Mouse (Mus musculus): Measurements from ENCODE around the gene Mrpl34. TPM values are rescaled to one million over a fixed set of nuclear protein-coding genes. Genes with fewer than 3 reads are reported as not detected.
A peak's percentile ranks its signal among the peaks of the same experiment; 100 is the strongest.
"Not testable (repeated sequence)": the region's sequence is repeated elsewhere in the genome, so short reads cannot be mapped to it uniquely, and the experiment has no call there.

Gene Mrpl34
- total RNA-seq (2015) (31.6 and 40.1 TPM in 2 replicates), total RNA-seq (2017) (33.5 and 36.1 TPM in 2 replicates)

DNA sequence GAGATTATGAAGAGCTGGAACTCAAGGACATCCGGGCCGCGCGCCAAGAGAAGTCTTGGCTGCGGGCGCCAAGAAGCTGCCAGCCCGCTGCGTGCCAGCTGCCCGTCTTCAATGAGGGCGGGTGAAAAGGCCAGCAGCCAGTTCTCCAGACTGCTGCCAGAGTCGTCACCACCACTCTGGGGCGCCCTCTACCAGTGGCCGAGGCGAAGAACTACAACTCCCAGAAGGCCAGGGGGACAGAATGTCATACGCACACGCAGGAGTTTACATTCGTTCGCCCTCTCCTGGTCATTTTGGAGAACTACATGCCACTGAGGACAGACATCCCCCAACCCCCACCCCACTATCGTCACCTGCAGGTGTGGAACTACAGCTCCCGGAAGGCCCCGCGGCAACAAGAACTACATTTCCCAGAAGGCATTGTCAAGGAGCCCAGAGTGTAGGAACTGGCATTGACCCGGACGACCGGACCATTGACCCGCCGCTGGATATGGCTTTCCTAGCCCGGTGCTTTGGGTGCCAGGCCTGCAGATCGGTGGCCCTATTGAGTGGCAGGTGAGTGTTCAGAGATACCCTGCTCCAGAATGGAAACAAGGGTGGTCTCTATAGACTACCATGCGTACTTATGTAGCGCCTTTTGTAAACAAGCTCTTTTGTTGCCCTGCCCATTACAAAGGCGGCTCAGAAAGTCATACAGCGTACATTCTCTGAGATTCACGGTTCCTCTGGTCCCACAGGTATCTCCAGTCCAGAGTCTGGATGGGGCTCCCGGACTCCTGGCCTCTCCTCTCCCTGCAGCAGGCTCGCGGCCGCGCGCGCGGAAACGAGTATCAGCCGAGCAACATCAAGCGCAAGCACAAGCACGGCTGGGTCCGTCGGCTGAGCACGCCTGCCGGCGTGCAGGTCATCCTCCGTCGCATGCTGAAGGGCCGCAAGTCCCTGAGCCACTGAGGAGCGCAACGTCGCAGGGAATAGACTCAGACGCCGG, at the start of gene Mrpl34:
Gene Mrpl34 (plus strand): TSS at position 447 of the 988 bp plus-strand sequence.
- peak; percentile 75 for ATAC-seq (ENCODE audit: poor library complexity, severe bottlenecking)

DNA sequence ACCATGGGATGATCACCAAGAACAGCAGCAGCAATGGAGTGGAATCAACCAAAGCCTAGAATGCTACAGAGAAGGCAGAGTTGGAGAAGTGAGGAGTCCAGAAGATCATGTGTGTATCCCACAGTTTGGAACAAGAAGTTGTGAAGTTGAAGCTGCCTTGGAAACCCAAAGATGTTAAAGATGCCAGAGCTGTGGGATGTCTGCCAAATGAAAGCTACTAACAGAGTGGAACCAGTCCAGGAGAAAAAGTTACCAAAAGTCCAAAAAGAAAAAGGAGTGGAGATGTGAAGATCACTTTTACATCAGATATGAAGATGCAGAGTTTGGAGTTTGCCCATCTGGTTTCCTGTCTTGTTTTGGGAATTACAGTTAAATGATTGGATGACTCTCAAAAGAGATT, 42.6 kb upstream of the Mrpl34 start:
- no peak for ATAC-seq (ENCODE audit: poor library complexity, severe bottlenecking)

DNA sequence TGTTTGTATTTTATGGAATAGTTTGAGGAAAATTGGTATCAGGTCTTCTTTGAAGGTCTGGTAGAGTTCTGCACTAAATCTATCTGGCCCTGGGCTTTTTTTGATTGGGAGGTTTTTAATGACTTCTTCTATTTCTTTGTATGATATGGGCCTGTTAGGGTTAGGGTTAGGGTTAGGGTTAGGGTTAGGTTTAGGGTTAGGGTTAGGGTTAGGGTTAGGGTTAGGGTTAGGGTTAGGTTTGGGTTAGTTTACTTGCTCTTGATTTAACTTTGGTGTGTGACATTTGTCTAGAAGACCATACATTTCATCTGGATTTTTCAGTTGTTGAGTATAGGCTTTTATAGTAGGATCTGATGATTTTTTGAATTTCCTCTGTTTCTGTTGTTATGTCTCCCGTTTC, 31.8 kb upstream of the Mrpl34 start:
- ATAC-seq (ENCODE audit: poor library complexity, severe bottlenecking) = not testable (repeated sequence)

DNA sequence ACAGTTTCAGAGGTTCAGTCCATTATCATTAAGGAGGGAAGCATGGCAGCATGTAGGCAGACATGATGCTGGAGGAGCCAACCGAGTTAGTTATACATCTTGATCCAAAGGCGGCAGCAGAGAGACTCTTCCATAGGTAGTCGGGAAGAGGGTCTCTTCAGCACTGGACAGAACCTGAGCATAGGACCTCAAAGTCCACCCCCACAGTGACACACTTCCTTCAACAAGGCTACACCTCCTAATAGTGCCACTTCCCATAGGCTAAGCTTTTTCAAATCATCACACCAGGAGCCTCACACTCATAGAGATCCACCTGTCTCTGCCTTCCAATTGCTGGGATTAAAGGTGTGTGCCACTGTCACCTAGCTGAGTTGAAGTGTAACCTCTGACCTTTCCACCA, 27.7 kb upstream of the Mrpl34 start:
- ATAC-seq (ENCODE audit: poor library complexity, severe bottlenecking) = no peak

DNA sequence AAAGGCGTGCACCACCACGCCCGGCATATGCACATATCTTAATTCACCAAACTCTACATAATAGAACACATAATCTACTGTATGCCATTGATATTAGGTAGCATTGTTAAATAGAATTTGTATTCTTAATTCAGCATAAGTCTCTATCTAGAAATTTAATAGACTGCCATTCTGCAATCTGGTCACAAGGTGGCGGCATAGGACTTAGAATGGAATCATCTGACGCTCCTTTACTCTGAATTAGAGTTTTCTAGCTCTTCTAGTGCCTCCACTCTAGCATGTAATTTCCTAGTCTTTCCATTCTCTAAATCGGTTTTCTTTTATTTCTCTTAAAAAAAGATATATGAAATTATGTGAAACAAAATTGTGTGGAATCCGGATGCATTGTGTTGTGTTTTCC, 23.4 kb upstream of the Mrpl34 start:
- peak; percentile 86 for ATAC-seq (ENCODE audit: poor library complexity, severe bottlenecking)

DNA sequence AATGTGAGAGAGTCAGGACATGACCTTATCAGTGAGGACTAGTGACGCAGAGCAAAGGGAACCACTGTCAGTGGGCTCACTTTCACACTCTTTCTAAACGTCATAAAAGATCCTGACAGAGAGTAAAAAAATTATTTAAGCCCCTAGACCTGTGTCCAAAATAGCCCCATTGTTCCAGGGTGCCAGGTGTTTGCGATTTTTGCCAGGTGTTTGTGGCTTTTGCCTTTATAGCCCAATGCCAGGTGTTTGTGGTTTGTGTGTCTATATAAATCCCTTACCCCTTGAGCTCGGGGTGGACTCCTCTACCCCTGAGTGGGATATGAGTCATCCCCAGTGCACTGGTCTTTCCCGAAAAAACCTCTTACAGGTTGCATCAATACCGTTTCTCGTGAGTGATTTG, 19.7 kb upstream of the Mrpl34 start:
- ATAC-seq (ENCODE audit: poor library complexity, severe bottlenecking) = no peak

DNA sequence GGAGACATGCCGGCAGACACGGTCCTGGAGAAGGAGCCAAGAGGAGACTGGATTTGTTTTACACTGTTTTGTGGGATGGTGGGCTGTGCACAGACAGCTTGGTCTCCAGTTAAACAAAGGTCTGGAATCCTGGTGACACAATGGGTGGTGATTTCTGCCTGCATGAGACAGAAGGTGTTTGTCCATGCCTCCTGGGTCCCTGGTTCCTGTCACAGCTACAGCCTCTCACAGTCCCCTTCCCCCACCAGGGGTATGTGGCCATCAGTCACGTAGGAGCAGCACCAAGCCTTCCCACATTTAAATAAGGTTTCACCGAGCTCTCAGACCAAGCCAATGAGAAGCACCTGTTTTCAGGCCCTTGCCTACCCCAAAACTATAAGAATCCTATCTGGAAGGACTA, 13.4 kb upstream of the Mrpl34 start:
- no peak for ATAC-seq (ENCODE audit: poor library complexity, severe bottlenecking)

DNA sequence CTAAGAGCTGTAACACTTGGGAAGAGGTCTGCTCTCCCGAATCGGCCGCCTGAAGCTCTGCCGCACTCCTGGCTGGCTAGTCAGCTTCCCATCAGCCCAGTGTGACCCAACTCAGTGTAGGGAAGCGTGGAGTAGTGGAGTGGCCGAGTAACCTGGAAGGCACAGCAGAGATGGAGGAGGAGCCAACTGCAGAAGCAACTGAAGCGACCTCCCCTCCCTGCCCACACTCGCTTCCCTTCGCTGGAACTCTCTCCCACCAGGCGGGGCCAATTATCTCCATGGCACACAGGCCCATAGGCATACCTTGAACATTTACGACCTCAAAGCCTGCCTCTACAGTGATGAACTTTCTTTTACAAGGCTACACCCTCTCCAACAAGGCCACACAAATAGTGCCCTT, 13.0 kb upstream of the Mrpl34 start:
- no peak for ATAC-seq (ENCODE audit: poor library complexity, severe bottlenecking)

DNA sequence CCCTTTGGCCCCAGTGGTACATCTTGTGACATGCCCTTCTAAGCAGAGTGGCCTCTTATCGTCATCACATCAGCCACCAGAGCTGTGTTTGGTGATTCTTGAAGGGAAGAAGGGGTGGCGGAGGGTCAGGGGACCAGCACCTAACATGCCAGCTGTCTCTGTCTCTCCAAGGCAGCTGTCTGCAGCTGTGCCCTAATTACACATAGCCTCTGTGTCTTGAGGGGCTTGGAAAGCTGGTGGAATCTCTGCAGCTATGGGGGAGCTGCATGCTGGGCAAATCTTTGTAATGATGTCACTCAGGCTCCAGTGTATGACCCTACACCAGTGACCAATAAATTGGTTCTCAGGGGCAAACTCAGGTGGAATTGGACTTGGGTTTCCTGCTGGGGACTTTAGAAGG, 12.1 kb upstream of the Mrpl34 start:
- no peak for ATAC-seq (ENCODE audit: poor library complexity, severe bottlenecking)

DNA sequence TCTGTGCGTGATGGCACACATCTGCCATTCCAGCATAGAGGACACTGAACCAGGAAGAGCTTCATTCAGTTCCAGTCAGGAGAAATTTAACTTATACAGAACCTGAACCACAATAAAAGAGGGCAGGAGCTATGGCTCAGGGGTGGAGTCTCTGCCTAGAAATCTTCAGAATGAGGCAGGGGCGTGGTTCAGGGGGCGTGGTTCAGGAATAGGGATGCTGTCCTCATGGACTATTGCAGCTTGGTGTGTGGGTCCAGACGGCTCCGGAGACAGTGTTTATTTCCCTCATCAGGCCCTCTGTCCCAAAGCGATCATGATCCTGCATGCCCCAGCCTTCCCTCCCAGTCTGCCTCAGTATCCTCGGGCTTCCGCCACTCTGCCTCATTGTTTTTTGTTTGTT, 10.1 kb upstream of the Mrpl34 start:
- no peak for ATAC-seq (ENCODE audit: poor library complexity, severe bottlenecking)

DNA sequence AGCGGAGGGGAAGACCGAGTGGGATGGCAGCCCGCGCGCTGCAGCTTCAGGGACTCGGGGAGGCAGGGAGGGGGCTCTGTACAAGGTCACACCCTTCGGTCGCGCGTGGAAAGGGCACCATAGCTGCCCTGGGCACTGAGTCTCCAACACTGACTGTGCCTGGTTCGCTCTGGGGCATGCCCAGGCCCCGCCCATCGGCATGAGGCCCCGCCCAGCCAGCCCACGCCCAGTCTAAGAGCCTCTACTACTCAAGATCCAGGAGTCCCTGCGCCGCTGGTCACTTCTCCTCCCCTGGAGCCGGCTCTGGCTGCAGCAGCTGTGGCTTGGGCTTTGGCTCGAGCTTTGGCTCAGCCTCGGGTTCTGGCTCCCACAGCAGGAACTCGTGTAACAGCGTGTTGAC, 7.9 kb upstream of the Mrpl34 start:
- no peak for ATAC-seq (ENCODE audit: poor library complexity, severe bottlenecking)

DNA sequence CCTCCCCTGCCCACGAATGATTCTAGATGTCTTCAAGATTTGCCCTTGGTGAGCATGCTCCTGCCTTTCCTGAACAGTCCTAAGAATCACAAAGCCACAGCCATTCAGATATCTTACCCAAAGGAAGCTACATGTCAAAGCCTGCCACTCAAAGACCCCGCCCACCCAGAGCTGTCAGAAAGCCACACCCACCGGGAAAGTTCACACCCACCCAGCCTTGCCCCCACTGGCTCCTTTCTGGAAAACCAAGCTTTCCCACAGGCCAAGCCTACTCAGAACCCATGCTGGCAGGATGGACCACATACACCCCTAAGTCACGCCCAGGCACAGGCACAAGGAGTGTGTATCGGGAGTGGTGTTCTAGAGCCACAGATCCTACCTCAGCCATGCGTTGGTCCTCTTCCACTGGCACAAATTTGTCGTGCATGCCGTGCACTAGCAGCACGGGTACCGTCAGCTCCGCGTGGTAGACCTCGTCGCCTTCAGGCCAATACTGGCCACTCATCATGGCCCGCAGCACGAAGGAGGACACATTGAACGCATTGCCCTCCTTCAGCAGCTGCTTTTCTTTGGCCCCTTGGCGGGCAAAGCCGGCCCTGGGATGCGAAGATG, 7.0 kb upstream of the Mrpl34 start:
- no peak for ATAC-seq (ENCODE audit: poor library complexity, severe bottlenecking)

DNA sequence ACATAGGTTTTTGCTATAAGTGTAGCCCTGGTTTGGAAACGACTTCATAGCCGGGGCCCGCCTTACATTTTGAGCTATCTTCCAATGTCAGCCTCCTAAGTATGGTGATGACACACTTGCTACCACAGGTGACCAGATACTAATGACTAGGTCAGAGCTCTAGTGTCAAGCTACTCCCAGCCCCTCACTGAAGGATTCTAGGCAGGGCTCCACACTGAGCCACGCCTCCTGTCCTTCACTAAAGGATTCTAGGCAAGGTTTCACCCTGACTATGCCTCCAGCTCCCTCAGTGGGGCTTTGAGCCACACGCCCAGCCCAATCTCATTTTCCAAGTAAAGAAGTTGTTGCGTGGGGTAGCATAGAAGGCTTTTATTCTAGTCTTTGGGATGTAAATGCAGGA, 4.0 kb upstream of the Mrpl34 start:
- ATAC-seq (ENCODE audit: poor library complexity, severe bottlenecking) = no peak

DNA sequence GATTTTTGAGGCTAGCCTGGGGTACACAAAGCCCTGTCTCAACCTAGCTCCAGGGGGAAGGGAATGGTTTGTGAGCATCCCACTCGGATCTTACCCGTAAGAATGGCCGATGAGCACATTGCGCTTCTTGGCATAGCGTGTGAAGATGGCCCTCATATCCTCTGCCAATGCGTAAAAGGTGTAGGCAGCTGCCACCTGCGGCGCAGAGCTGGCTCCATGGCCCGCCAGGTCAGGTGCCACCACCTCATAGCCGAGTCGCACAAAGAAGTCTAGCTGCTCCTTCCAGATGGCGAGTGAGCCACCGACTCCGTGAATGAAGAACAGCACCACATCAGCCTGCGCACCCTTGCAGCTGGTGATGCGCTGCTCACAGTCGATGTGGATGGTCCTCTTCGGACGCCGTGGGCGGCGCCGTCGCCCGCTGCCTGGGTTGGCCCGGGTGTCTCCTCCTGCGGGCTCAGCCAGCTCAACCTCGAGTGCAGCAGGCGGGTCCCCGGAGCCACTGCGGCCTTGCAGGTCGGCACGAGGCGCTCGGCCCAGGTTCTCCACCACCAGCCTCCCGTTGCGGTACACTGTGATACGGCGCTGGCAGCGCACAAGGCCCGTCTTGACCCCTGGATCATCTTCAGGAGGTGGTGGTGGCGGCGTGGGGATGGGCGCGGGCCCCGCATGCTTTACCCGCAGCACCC, 3.5 kb upstream of the Mrpl34 start:
- no peak for ATAC-seq (ENCODE audit: poor library complexity, severe bottlenecking)

DNA sequence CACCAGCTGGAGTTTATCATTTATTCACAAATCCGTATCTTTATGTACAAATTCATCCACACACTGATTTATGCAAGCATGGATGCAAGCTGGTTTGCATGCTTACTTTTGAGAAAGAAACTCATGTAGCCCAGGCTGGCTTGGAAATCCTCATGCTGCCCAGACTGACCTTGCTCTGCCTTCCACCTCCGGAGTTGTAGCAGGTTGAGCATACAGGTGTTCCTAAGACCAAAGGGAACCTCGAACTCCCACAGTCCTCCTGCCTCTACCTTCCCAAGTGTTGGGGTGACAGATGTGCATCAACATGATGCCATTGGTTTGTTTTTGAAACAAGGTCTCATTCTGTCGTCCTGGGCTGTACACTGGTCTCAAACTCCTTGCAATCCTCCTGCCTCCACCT, 2.6 kb upstream of the Mrpl34 start:
- no peak for ATAC-seq (ENCODE audit: poor library complexity, severe bottlenecking)

DNA sequence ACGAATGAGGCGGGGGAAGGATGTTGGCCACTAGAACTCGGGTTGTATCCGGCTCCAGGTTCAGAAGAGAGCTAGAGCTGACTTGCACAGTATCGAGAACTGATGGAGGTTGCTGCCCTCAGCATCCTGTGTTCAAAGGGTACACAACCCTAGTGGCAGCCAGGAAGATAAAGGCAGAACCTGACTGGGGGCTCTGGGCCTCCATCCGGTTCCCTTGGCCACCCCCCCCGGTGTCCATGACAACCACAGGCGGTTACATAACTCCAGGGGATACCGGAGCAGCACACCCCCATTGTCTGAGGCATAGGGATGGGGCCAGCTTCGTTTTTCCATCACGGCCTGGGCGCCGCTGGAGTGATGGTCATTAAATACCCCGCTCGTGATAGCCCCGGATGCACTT, 2.0 kb upstream of the Mrpl34 start:
- peak; percentile 13 for ATAC-seq (ENCODE audit: poor library complexity, severe bottlenecking)

DNA sequence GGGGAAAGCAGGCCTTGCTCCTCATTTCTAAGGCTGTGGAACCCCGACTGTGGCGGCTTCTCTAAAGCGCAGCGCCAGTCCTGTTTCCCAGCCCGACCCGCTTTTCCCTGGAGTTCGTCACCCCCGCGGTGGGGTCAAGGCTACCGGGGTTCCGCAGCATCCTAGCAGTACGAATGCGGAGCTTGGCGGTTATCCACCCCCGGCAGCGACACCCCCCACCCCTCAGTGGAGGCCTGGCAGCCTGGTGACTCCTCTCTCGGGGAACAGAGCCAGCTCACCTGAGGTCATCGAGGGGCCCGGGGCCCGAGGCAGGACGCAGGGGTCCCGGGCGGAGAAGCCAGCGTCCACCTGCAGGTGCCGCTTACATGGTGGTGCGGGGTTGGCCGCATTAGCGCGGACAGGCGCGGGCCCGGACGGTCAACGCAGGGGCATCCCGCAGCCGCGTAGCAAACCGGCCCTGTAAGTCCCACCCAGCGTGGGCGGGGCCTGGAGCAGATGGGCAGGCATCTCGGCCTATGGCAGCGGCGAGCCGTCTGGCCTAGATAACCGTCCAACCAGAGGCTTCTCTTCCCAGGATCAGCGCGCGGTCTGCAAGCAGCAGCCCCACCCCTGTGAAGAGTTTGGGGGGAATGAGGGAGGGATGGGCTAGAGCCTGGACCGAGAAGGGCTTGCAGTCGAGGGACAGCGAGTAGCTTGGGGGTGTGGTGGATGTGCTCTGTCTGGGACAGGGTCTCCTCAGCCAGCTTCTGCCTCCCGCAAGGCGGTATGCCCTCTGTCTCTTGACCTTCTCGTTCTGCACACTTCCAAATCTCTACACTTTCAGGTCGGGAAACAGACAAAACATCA, 1.3 kb upstream of the Mrpl34 start, which contains the start of gene Abhd8:
Gene Abhd8 (minus strand): TSS at position 468 of the 846 bp plus-strand sequence.
- peak; percentile 73 for ATAC-seq (ENCODE audit: poor library complexity, severe bottlenecking)

DNA sequence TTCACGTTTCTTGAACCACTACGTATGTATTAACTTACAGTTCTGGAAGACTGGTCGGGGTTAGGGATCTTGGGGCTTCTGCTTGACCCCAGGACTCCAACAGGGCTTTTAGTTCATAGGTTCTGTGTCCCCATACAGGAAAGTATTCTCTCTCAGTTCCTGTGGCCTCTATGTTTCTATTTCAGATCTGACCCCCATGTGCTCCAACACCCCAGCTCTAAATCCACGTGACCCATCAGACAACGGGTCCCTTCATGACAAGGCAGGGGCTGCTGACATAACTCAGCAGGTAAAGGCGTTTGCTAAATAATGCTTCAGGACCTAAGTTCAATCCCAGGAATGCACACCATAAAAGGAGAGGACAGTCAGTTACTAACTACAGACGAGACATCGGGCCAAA, 974 bp downstream of the Mrpl34 start:
- ATAC-seq (ENCODE audit: poor library complexity, severe bottlenecking) = no peak

DNA sequence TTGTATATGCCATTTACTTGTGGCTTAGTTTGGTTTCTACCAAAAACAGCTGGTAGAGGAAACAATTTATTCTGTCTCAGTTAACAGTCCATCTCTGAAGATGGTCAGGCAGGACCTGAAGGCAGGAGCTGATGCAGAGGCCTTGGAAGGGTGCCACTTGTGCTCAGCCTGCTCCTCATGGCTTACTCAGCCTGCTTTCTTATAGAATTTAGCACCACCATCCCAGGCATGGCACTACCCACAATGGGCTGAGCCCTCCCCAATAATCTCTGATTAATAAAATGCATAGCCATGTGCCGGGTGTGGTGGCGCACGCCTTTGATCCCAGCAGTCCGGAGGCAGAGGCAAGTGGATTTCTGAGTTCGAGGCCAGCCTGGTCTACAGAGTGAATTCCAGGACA, 1.4 kb downstream of the Mrpl34 start:
- ATAC-seq (ENCODE audit: poor library complexity, severe bottlenecking) = no peak

DNA sequence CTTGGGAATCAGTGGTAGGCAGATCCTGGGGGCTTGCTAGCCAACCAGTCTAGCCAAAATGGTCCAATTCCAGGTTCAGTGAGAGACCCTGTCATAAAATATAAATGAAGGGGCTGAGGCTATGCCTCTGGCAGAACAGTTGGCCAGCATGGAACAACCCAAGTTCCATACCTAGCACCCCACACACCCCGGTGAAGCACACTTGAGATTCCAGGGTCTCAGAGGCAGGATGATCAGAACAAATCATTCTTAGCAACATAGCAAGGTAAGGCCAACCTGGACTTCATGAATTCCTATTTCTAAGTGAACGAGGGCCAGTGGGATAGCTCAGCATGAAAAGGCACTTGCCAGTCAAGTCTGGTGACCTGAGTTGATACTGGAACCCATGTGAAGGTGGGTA, 2.4 kb downstream of the Mrpl34 start:
- no peak for ATAC-seq (ENCODE audit: poor library complexity, severe bottlenecking)

DNA sequence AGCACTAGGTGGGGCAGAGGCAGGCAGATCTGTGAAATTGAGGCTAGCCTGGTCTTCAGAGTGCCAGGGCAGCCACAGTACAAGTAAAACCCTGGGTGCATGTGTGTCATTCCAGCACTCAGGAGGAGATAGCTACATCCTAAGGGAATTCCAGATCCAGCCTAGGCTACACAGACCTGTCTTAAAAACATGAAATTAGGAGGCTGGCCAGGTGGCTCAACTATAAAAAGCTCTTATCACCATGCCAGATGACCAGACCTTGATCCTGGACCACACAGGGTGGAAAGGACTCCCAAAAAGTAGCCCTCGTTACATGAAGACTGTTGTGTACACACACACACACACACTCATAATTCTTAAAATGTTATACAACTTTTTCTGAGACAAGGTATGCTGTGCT, 3.2 kb downstream of the Mrpl34 start:
- no peak for ATAC-seq (ENCODE audit: poor library complexity, severe bottlenecking)

Data from megakaryocyte, adult 5-6 weeks (primary cell).